Comparison of ENCODE assay signal across 7 mouse cellular contexts in the genomic region with DNA sequence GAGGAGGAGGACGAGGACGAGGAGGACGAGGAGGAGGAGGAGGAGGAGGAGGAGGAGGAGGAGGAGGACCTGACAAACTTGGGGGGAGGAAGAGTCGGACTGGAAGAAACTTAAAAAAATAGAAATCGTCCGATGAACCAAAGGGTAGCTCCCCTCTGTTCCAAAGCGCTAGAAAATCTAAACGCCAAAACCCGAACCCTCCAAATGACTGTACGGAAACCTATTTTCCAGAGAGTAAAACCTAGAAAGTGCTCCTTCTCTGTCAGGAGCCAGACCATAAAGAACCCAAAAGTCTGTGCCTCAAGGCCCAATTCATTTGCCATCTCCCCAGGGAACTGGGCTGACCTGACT. TPM values are rescaled to one million over a fixed set of nuclear protein-coding genes. Genes with fewer than 3 reads are reported as not detected.
DNase-seq lines count a peak whose midpoint lies in the region; ATAC-seq and TF ChIP-seq lines count a peak whose summit lies in the region.

No protein-coding gene starts in this region.

- peak overlapping the region; percentile 97 for H3K27ac ChIP-seq in lung, embryonic 16.5 days (ENCODE audit: low read length)
- H3K27ac ChIP-seq in forebrain, embryonic 10.5 days: peak overlapping the region; percentile 96
- H3K27ac ChIP-seq in limb, embryonic 12.5 days: peak overlapping the region; percentile 98
- H3K27ac ChIP-seq in small intestine, adult 2 months (ENCODE audit: insufficient read depth, low read depth, low read length): peak overlapping the region; percentile 91

- H3K4me3 ChIP-seq in lung, embryonic 16.5 days (ENCODE audit: low read length): peak overlapping the region; percentile 52
- H3K4me3 ChIP-seq in forebrain, embryonic 10.5 days: peak overlapping the region; percentile 67
- peak overlapping the region; percentile 52 for H3K4me3 ChIP-seq in limb, embryonic 12.5 days (replicated peaks)
- H3K4me3 ChIP-seq in small intestine, adult 2 months (ENCODE audit: low read depth, low read length): peak overlapping the region; percentile 98

- no peak for DNase-seq in lung, postnatal 25 days (ENCODE audit: low spot score)
- no peak for DNase-seq in forebrain, embryonic 10.5 days (ENCODE audit: extremely low spot score, low spot score)
- no peak for DNase-seq in cerebellum, postnatal 10 days

- H3K4me1 ChIP-seq in lung, embryonic 16.5 days (replicated peaks; ENCODE audit: control insufficient read depth, insufficient read depth, low read length): peaks cover 27% of the 10 kb centered on the region
- peaks cover 41% of the 10 kb centered on the region for H3K4me1 ChIP-seq in forebrain, embryonic 10.5 days
- peaks cover 29% of the 10 kb centered on the region for H3K4me1 ChIP-seq in limb, embryonic 12.5 days (replicated peaks)
- peaks cover 8% of the 10 kb centered on the region for H3K4me1 ChIP-seq in small intestine, adult 2 months (ENCODE audit: control insufficient read depth, insufficient read depth, insufficient read length, low read length)

- H3K9me3 ChIP-seq in lung, embryonic 16.5 days (ENCODE audit: control insufficient read depth, low read length): no peaks in the 10 kb centered on the region
- H3K9me3 ChIP-seq in forebrain, embryonic 10.5 days: no peaks in the 10 kb centered on the region
- H3K9me3 ChIP-seq in limb, embryonic 12.5 days: no peaks in the 10 kb centered on the region

- 36% methylated on average over 7 of the region's 10 CpGs for WGBS in lung, embryonic 16.5 days
- WGBS in forebrain, embryonic 10.5 days: 64% methylated on average over 10 of the region's 10 CpGs
- 67% methylated on average over 7 of the region's 10 CpGs for WGBS in limb, embryonic 12.5 days
- WGBS in small intestine, adult 2 months: 37% methylated on average over 7 of the region's 10 CpGs

- no peak for ATAC-seq in lung, embryonic 16.5 days (ENCODE audit: low read depth)
- ATAC-seq in limb, embryonic 12.5 days (ENCODE audit: insufficient number of reproducible peaks, insufficient read depth, low FRiP score, low TSS enrichment, low read depth): no peak
- ATAC-seq in inflammation-experienced regulatory T-cells, adult 6 months: no peak

- peak overlapping the region; percentile 79 for H3K9ac ChIP-seq in lung, embryonic 16.5 days (ENCODE audit: low read length)
- H3K9ac ChIP-seq in limb, embryonic 12.5 days (replicated peaks): peak overlapping the region; percentile 65

- peak overlapping the region; percentile 58 for H3K4me2 ChIP-seq in lung, embryonic 16.5 days (ENCODE audit: low read depth, low read length)
- H3K4me2 ChIP-seq in limb, embryonic 12.5 days: peak overlapping the region; percentile 65

- H3K36me3 ChIP-seq in lung, embryonic 16.5 days (ENCODE audit: control insufficient read depth, insufficient read depth, low read length): no peaks in the 10 kb centered on the region
- H3K36me3 ChIP-seq in forebrain, embryonic 10.5 days (replicated peaks): no peaks in the 10 kb centered on the region
- no peaks in the 10 kb centered on the region for H3K36me3 ChIP-seq in limb, embryonic 12.5 days
- H3K36me3 ChIP-seq in small intestine, adult 2 months (ENCODE audit: control insufficient read depth, insufficient read depth, low read length): no peaks in the 10 kb centered on the region

- no peaks in the 10 kb centered on the region for H3K27me3 ChIP-seq in lung, embryonic 16.5 days (ENCODE audit: control insufficient read depth, insufficient read depth, low read depth, low read length)
- peaks cover 30% of the 10 kb centered on the region for H3K27me3 ChIP-seq in forebrain, embryonic 10.5 days (ENCODE audit: poor library complexity, severe bottlenecking)
- no peaks in the 10 kb centered on the region for H3K27me3 ChIP-seq in limb, embryonic 12.5 days
- H3K27me3 ChIP-seq in small intestine, adult 2 months (ENCODE audit: control insufficient read depth, insufficient read depth, low read length): no peaks in the 10 kb centered on the region

- no peak for TF ChIP-seq POLR2A in small intestine, adult 2 months (IDR thresholded peaks at IDR 0.05; ENCODE audit: low read depth, low read length)

- TF ChIP-seq CTCF in small intestine, adult 2 months (IDR thresholded peaks at IDR 0.05; ENCODE audit: extremely low read depth, insufficient read length, insufficient replicate concordance, low read depth, low read length): no peak

RNA-seq across cellular contexts. Expression of a gene that starts 5.0 kb away (rescaled TPM):
- polyA plus RNA-seq in lung, embryonic 16.5 days (2015; fragmentation: Nextera tagmentation; extraction: Ambion mirVana): 90.8 and 93.9 TPM in 2 replicates
- 38.0 and 38.2 TPM in 2 replicates for polyA plus RNA-seq in forebrain, embryonic 10.5 days (2016; fragmentation: Nextera tagmentation; extraction: Ambion mirVana)
- 75.3 and 78.5 TPM in 2 replicates for polyA plus RNA-seq in limb, embryonic 12.5 days (2016; fragmentation: Nextera tagmentation; extraction: Ambion mirVana)
- polyA plus RNA-seq in small intestine, adult 2 months (2012; rRNA removed): 58.4 and 177 TPM in 2 replicates
- 10 to 100 TPM; 28.8 to 39.0 (median 36.1) TPM for polyA plus RNA-seq in inflammation-experienced regulatory T-cells, adult 6 months (2017; shearing (Covaris generic))

RNA-seq across cellular contexts. Expression of a gene that starts 11.3 kb away (rescaled TPM):
- 3.5 and 5.8 TPM in 2 replicates for polyA plus RNA-seq in lung, embryonic 16.5 days (2015; fragmentation: Nextera tagmentation; extraction: Ambion mirVana)
- 2.7 and 2.9 TPM in 2 replicates for polyA plus RNA-seq in forebrain, embryonic 10.5 days (2016; fragmentation: Nextera tagmentation; extraction: Ambion mirVana)
- polyA plus RNA-seq in limb, embryonic 12.5 days (2016; fragmentation: Nextera tagmentation; extraction: Ambion mirVana): 0.85 and 2.2 TPM in 2 replicates
- 12.7 and 17.9 TPM in 2 replicates for polyA plus RNA-seq in small intestine, adult 2 months (2012; rRNA removed)
- 1 to 10 TPM in 2 of 3 experiments, under 1 TPM in 1; 0.97 to 1.7 (median 1.3) TPM for polyA plus RNA-seq in inflammation-experienced regulatory T-cells, adult 6 months (2017; shearing (Covaris generic))

RNA-seq across cellular contexts. Expression of a gene that starts 22.8 kb away (rescaled TPM):
- polyA plus RNA-seq in lung, embryonic 16.5 days (2015; fragmentation: Nextera tagmentation; extraction: Ambion mirVana): 0.43 and 0.87 TPM in 2 replicates
- polyA plus RNA-seq in forebrain, embryonic 10.5 days (2016; fragmentation: Nextera tagmentation; extraction: Ambion mirVana): 0.12 and 0.17 TPM in 2 replicates
- polyA plus RNA-seq in limb, embryonic 12.5 days (2016; fragmentation: Nextera tagmentation; extraction: Ambion mirVana): 0.19 TPM in 2 replicates
- polyA plus RNA-seq in small intestine, adult 2 months (2012; rRNA removed): 198 and 892 TPM in 2 replicates
- under 1 TPM in 2 of 3 experiments, not detected in 1; 0.26 to 0.41 TPM for polyA plus RNA-seq in inflammation-experienced regulatory T-cells, adult 6 months (2017; shearing (Covaris generic))

RNA-seq across cellular contexts. Expression of a gene that starts 24.4 kb away (rescaled TPM):
- polyA plus RNA-seq in lung, embryonic 16.5 days (2015; fragmentation: Nextera tagmentation; extraction: Ambion mirVana): 1.9 and 3.0 TPM in 2 replicates
- polyA plus RNA-seq in forebrain, embryonic 10.5 days (2016; fragmentation: Nextera tagmentation; extraction: Ambion mirVana): 0.12 and 0.34 TPM in 2 replicates
- 1.5 and 1.6 TPM in 2 replicates for polyA plus RNA-seq in limb, embryonic 12.5 days (2016; fragmentation: Nextera tagmentation; extraction: Ambion mirVana)
- 0.05 and 0.39 TPM in 2 replicates for polyA plus RNA-seq in small intestine, adult 2 months (2012; rRNA removed)
- not detected for polyA plus RNA-seq in inflammation-experienced regulatory T-cells, adult 6 months (2017; shearing (Covaris generic))

Comparison
In these comparisons a context has a peak if more than half of its experiments do, and no peak if none do; other contexts are left out.
1. RNA of a gene that starts 22.8 kb away (polyA plus RNA-seq): 198 to 892 TPM in small intestine, adult 2 months; 0.43 to 0.87 TPM in lung, embryonic 16.5 days, 0.26 to 0.41 TPM in inflammation-experienced regulatory T-cells, adult 6 months, 0.19 TPM in limb, embryonic 12.5 days and 0.12 to 0.17 TPM in forebrain, embryonic 10.5 days; every median in the first group is over 100 times any median in the second.
2. Peak in every context shown above with its lines, with median percentiles within 50 percentile points of each other: H3K27ac ChIP-seq and H3K4me3 ChIP-seq.